Mouse (Mus musculus) CD4-positive, CD25-positive, alpha-beta regulatory T cell, adult 2 months (primary cell): ENCODE results near the gene Rnf115.
"Not testable (repeated sequence)": the region's sequence is repeated elsewhere in the genome, so short reads cannot be mapped to it uniquely, and the experiment has no call there.

ENCODE experiments used
- DNase-seq: peaks from one replicate; pipeline ENCODE4 v3.0.0-alpha.2; 2012; ENCODE audit warnings: low read depth, low spot score

Rnf115 gene

GRCm38 (mm10) chr3:96727343-96727827 is at the start of gene Rnf115, which contains the start of gene Polr3c:
Rnf115 (plus strand) TSS chr3:96727664.
Polr3c (minus strand) TSS chr3:96727628.
- DNase-seq: peak; percentile 92

DNA sequence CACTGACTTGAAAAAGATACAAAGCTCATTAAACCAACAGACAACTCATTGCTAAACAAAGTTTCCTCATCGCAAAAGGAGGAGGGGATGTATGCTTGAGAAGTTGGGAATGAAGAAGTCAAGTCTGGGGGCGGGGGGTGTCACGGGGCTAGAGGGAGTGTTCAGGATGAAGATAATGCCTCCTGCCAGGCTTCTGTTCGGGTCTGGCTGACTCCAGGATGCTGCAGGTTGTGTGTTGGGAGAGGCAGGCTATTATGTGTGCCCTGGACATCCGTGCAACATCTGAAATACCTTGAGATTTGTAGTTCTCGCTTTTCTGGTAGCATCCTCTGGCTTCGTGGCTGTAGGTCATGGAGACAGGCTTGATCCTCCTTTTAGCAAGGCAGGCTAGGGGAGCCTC is 49.0 kb upstream of the Rnf115 start:
- DNase-seq: no peak

DNA sequence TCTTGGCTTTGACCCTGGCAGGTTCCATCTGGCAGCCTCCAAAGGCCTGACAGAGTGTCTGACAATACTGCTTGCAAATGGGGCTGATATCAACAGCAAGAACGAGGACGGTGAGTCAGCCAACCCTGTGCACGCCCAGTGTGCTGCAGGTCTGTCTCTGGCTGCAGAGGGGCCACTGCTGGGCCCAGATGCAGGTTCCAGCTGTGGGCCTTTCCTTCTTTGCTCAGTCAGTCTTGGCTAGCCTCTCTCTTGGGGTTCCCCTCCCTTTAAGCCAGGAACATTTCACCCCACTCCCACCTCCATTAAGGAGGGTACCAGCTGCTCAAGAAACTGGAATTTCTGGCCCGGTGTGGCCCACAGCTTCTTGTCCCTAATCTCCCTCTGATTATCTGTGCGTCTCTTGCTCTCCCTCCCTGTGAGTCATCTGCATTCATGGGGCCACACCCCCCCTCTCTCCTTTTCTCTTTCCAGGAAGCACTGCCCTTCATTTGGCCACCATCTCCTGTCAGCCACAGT is 48.2 kb upstream of the Rnf115 start:
- no peak for DNase-seq

DNA sequence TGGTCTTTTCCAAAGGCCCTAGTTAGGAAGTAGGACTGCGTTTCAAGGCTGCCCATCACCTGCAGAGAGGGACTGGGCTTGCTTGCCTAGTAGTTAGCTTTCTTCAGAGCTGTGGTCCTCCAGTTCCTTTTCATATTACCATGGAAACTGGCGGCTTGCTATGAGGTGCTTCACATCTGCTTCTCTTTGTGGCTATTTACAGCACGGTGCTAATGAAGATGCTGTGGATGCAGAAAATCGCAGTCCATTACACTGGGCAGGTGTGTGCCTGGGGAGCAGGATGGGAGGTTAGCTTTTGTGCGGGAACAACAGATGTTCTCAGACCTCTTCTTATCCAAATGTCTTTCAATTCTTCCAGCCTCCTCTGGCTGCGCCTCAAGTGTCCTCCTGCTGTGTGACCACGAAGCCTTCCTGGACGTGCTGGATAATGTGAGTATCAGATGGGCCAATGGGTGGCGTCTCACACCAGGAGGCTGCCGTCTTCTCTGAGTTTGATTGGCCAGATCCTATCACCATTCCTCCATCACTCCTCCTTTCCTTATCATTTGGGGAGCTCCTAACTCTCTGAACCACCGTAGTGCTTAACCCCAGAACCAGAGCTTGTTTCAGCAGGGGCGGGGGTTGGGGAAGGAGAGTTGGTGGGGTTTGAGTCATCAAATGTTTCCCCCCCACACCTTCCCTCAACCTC is 47.1 kb upstream of the Rnf115 start:
- no peak for DNase-seq

DNA sequence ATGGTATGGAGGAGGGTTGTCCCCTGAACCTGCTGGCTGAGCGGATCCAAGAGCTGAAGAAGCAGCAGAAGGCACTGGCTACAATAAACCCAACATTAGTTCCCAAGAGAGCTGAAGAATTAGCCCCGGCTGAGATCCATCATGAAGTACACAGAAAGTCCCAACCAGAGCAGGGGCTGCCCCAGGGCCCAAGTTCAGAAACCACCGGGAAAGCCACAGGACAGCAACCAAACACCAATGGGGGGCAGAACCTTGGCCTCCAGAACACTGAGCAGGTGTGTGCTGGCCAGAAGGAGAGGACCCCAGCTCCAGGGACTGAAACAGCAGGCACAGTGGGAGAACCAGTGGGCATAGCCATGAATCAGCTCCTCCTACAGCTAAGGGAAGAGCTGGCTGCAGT is 44.0 kb upstream of the Rnf115 start:
- DNase-seq: no peak

GRCm38 (mm10) chr3:96684151-96684821 is 43.2 kb upstream of the Rnf115 start:
- DNase-seq: no peak

DNA sequence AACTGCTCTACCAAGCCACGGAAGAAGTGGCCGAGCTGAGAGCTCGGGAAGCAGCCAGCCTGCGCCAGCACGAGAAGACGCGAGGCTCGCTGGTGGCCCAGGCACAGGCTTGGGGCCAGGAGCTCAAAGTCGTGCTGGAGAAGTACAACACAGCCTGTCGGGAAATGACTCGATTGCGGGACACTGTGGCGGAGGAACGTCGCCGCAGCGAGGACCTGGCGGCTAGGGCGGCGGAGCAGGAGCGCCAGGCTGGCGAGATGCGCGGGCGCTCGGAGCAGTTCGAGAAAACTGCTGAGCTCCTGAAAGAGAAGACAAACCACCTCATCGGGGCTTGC is 42.7 kb upstream of the Rnf115 start:
- DNase-seq: no peak

GRCm38 (mm10) chr3:96686057-96686456 is 41.4 kb upstream of the Rnf115 start:
- not testable (repeated sequence) for DNase-seq

GRCm38 (mm10) chr3:96688854-96689253 is 38.6 kb upstream of the Rnf115 start:
- DNase-seq: no peak

- DNase-seq: peak; percentile 51
Observed at GRCm38 (mm10) chr3:96690298-96690697, 37.2 kb upstream of the Rnf115 start.

GRCm38 (mm10) chr3:96692506-96692905 is 35.0 kb upstream of the Rnf115 start:
- DNase-seq: no peak

- no peak for DNase-seq
Observed at GRCm38 (mm10) chr3:96693579-96693978, 33.9 kb upstream of the Rnf115 start.

DNA sequence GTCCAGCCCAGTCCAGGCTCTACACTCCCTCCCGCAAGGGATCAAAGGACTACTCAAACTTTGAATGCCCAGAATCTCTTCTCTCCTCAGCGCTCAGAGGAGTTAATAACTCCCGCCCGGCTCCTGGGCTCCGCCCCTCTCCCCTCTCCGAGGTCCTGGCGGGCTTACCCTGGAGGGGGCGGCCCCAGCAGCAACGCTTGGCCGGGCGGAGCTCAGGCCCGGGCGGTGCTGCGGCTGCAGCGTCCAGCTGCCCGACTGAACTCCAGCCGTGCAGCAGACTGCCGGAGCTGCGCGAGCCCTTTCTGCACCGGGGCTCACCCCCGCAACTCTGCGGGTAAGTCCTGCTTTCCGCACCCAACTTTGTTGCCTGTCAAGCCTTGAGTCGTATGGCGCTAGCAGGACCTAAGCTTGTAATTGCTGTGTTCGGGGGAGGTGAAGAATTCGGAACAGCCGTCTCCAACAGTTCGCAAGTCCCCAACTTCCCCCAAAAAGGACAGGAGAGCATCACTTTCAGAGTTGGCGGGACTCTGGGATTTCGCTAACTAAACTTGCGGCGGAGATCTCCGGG is 31.2 kb upstream of the Rnf115 start, which contains the start of gene Pias3:
Gene Pias3 (plus strand): TSS at position 187 of the 568 bp plus-strand sequence.
- peak; percentile 65 for DNase-seq

- peak; percentile 80 for DNase-seq
Observed at GRCm38 (mm10) chr3:96696766-96697732, 30.4 kb upstream of the Rnf115 start.

GRCm38 (mm10) chr3:96698993-96699690 is 28.3 kb upstream of the Rnf115 start:
- DNase-seq: no peak

DNA sequence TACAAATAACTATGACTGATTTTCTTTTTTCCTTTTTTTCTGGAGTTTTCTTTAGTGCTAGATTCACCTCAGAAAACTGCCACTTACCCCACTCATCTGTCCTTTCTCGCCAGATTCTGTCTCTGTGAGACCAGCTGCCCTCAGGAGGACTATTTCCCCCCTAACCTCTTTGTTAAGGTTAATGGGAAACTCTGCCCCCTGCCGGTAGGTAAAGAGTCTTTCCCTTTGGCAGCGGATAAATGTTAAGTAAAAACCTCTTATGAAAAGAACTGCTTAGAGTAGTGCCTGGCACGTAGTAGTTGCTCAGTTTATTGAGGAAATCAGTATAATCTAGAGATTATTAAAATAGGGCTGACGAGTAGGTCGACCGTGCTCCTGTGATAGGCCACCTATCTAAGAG is 27.1 kb upstream of the Rnf115 start:
- peak; percentile 60 for DNase-seq

DNA sequence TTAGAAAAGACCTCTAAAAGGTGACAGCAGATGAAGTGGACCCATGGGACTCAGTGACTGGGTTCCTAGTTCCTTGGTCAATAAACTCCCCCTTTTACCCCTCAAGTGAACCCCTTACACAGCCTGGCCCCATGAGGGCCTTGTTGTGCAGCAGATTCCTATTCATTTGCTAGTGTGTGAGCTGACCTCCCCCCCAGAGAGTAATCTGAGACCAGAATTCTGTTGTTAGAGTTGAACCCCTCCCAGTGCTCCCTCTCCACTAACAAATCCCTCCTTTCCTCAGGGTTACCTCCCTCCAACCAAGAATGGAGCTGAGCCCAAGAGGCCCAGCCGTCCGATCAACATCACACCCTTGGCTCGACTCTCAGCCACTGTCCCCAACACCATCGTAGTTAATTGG is 26.5 kb upstream of the Rnf115 start:
- no peak for DNase-seq

- peak; percentile 62 for DNase-seq
Observed at GRCm38 (mm10) chr3:96704778-96705177, 22.7 kb upstream of the Rnf115 start.

DNA sequence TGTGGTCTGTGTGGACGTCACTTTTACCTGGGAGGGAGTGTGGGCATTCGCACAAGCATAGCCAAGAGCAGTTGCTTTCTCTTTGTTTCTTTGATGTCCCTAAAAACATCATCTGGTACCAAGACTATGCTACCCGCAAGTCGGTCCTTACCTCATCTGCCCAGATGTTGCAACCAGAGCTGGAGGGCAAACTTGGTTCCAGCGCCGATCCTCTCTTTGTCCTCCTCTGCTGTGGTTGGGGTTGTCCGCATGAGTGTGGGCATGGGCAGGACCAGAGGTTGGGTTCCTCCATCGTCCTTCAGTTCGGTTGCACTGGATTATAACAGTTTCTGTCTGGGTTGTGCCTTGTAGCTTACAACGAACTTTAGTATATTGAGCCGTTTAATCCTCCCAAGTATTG is 21.2 kb upstream of the Rnf115 start:
- DNase-seq: no peak

DNA sequence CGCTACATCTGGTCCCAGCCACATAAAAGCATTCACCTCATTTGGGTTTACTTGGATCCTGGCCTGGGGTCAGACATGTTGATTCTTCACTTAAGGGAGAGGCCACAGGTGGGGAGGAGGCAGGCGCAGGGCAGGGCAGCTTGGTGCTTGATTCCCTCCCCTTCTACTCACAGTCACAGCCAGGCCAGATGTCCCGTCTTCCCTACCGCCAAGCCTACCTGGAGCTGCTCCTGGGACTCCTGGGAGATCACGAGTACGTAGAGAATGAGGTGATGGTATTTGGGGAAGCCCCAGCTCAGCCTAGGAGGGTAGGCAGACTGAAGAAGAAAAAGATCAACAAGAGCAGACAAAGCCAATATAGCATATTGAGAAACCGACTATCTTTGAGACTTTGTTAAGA is 20.5 kb upstream of the Rnf115 start:
- DNase-seq: no peak
